Mouse (Mus musculus) limb, embryonic 14.5 days (tissue): Measurements from ENCODE around the gene Tmed6. TPM values are rescaled to one million over a fixed set of nuclear protein-coding genes. Genes with fewer than 3 reads are reported as not detected.

Source experiments
- ATAC-seq: fragments of 200-750 bp; cut with Nextera tagmentation; 2 replicates; pipeline ENCODE4 v1.8.0; 2017; ENCODE audit warnings: low read depth, moderate number of reproducible peaks, moderate TSS enrichment; ENCODE audit not compliant: low FRiP score
- DNase-seq: peaks from one replicate; pipeline ENCODE4 v3.0.0-alpha.2; 2015; ENCODE audit warnings: low spot score
- H3K27ac ChIP-seq: fragments of 300-500 bp; sonication (generic); replicated peaks from 2 replicates; pipeline ENCODE4 v1.5.1; 2014; ENCODE audit warnings: low read depth, mild to moderate bottlenecking, low read length, moderate library complexity, mixed read lengths
- H3K27me3 ChIP-seq: fragments of 300-500 bp; sonication (generic); 2 replicates; pipeline ENCODE4 v1.6.1; 2014; ENCODE audit warnings: low read length, mixed read lengths; ENCODE audit not compliant: control insufficient read depth, insufficient read depth
- H3K36me3 ChIP-seq: fragments of 300-500 bp; sonication (generic); 2 replicates; pipeline ENCODE4 v1.6.1; 2014; ENCODE audit warnings: mild to moderate bottlenecking, low read length, moderate library complexity, mixed read lengths; ENCODE audit not compliant: control insufficient read depth, insufficient read depth
- H3K4me1 ChIP-seq: fragments of 300-500 bp; sonication (generic); 2 replicates; pipeline ENCODE4 v1.6.1; 2014; ENCODE audit warnings: antibody characterized with exemption, low read length, mixed read lengths; ENCODE audit not compliant: control insufficient read depth, insufficient read depth
- H3K4me2 ChIP-seq: fragments of 300-500 bp; sonication (generic); replicated peaks from 2 replicates; pipeline ENCODE4 v1.6.1; 2014; ENCODE audit warnings: low read depth, mild to moderate bottlenecking, low read length, moderate library complexity; ENCODE audit not compliant: severe bottlenecking
- H3K4me3 ChIP-seq: fragments of 300-500 bp; sonication (generic); replicated peaks from 2 replicates; pipeline ENCODE4 v1.5.1; 2014; ENCODE audit warnings: low read length
- H3K9ac ChIP-seq: fragments of 300-500 bp; sonication (generic); 2 replicates; pipeline ENCODE4 v1.6.1; 2014; ENCODE audit warnings: mild to moderate bottlenecking, low read depth, low read length, moderate library complexity; ENCODE audit not compliant: severe bottlenecking
- H3K9me3 ChIP-seq: fragments of 300-500 bp; sonication (generic); 2 replicates; pipeline ENCODE4 v1.6.1; 2016; ENCODE audit warnings: low read length; ENCODE audit not compliant: control insufficient read depth
- POLR2A ChIP-seq: fragments of 200-500 bp; IDR thresholded peaks from 2 replicates; pipeline ENCODE4 v1.8.0; 2012; ENCODE audit warnings: inconsistent platforms, mild to moderate bottlenecking, moderate library complexity, borderline replicate concordance; ENCODE audit not compliant: insufficient read depth, insufficient read length; ENCODE audit errors: extremely low read depth
- WGBS: fragments of 180-500 bp; shearing (Covaris S2); extraction: QIAGEN DNeasy Blood & Tissue Kit; methylation state at CpG from one replicate; pipeline ENCODE4 v1.1.7; 2014; 5-methylcytosine and 5-hydroxymethylcytosine counted together
- polyA plus RNA-seq, 2 experiments: library from polyadenylated mRNA; depleted of rRNA in 1 of 2; stranded (reverse) in 1 of 2; unstranded in 1 of 2; fragments of >200 nt; fragmentation: Nextera tagmentation in 1 of 2; extraction: Ambion mirVana in 1 of 2; gene quantifications; 2 replicates each; pipeline versions ENCODE4 v1.2.1 to v1.2.3; 2012 to 2014

The Tmed6 gene
- polyA plus RNA-seq, 2 experiments, result not detected

GRCm38 (mm10) chr8:107088526-107089063, 23.2 kb upstream of the Tmed6 start:
- 95% methylated on average over 5 of the region's 5 CpGs for WGBS
- DNase-seq, result no peak
- no peaks in the 10 kb centered on the region for H3K4me1 ChIP-seq
- peaks cover 81% of the 10 kb centered on the region for H3K36me3 ChIP-seq
- H3K9ac ChIP-seq, result no peak overlapping the region
- ATAC-seq, result no peak
- no peak overlapping the region for H3K4me3 ChIP-seq
- no peaks in the 10 kb centered on the region for H3K27me3 ChIP-seq
- no peak for TF ChIP-seq POLR2A
- no peak overlapping the region for H3K4me2 ChIP-seq
- no peaks in the 10 kb centered on the region for H3K9me3 ChIP-seq
- H3K27ac ChIP-seq, result no peak overlapping the region

- 98% methylated on average over 5 of the region's 5 CpGs for WGBS
- Histone ChIP-seq H3K4me2 (no peak overlapping the region), H3K9me3 (no peaks in the 10 kb centered on the region), H3K4me3 (no peak overlapping the region), H3K27ac (no peak overlapping the region), H3K4me1 (no peaks in the 10 kb centered on the region), H3K9ac (no peak overlapping the region), H3K27me3 (no peaks in the 10 kb centered on the region), H3K36me3 (peaks cover 81% of the 10 kb centered on the region)
- no peak for TF ChIP-seq POLR2A
- no peak for DNase-seq
- no peak for ATAC-seq
Measured at GRCm38 (mm10) chr8:107086018-107086417, 20.6 kb upstream of the Tmed6 start.

GRCm38 (mm10) chr8:107085358-107085757, 19.9 kb upstream of the Tmed6 start:
- DNase-seq, result no peak
- no peak overlapping the region for H3K4me2 ChIP-seq

GRCm38 (mm10) chr8:107076239-107076888, 10.9 kb upstream of the Tmed6 start:
- WGBS, result 86% methylated on average over 7 of the region's 7 CpGs
- no peaks in the 10 kb centered on the region for H3K9me3 ChIP-seq
- no peak overlapping the region for H3K4me3 ChIP-seq
- no peak for DNase-seq
- H3K27ac ChIP-seq, result no peak overlapping the region
- H3K4me2 ChIP-seq, result no peak overlapping the region
- H3K36me3 ChIP-seq, result peaks cover 93% of the 10 kb centered on the region
- H3K27me3 ChIP-seq, result no peaks in the 10 kb centered on the region
- no peak for TF ChIP-seq POLR2A
- H3K9ac ChIP-seq, result no peak overlapping the region
- no peak for ATAC-seq
- H3K4me1 ChIP-seq, result no peaks in the 10 kb centered on the region

More at GRCm38 (mm10) chr8:107085358-107085757, 19.9 kb upstream of the Tmed6 start:
- H3K4me3 ChIP-seq, result no peak overlapping the region
- ATAC-seq, result no peak
- peaks cover 81% of the 10 kb centered on the region for H3K36me3 ChIP-seq
- no peak overlapping the region for H3K27ac ChIP-seq
- no peaks in the 10 kb centered on the region for H3K27me3 ChIP-seq
- H3K9ac ChIP-seq, result no peak overlapping the region
- no peaks in the 10 kb centered on the region for H3K9me3 ChIP-seq
- no peaks in the 10 kb centered on the region for H3K4me1 ChIP-seq
- no peak for TF ChIP-seq POLR2A
- 97% methylated on average over 16 of the region's 17 CpGs for WGBS

GRCm38 (mm10) chr8:107074128-107074527, 8.7 kb upstream of the Tmed6 start:
- Histone ChIP-seq H3K4me3 (no peak overlapping the region), H3K9ac (no peak overlapping the region), H3K36me3 (peaks cover 91% of the 10 kb centered on the region), H3K27me3 (no peaks in the 10 kb centered on the region), H3K27ac (no peak overlapping the region), H3K4me2 (no peak overlapping the region), H3K9me3 (no peaks in the 10 kb centered on the region), H3K4me1 (no peaks in the 10 kb centered on the region)
- no peak for ATAC-seq
- TF ChIP-seq POLR2A, result no peak
- DNase-seq, result no peak
- WGBS, result 85% methylated on average over 1 of the region's 1 CpGs
